Mouse (Mus musculus) bone marrow macrophage, adult 2 months (primary cell): Measurements from ENCODE around the gene Prex1.
"Not testable (repeated sequence)": the region's sequence is repeated elsewhere in the genome, so short reads cannot be mapped to it uniquely, and the experiment has no call there.

Source experiments
- CTCF ChIP-seq: IDR thresholded peaks from 2 replicates; pipeline ENCODE4 v1.5.1; 2012; ENCODE audit warnings: low read depth, mild to moderate bottlenecking, low read length, moderate library complexity
- POLR2A ChIP-seq: IDR thresholded peaks from 2 replicates; pipeline ENCODE4 v1.6.1; 2012; ENCODE audit warnings: mild to moderate bottlenecking, low read depth, low read length, borderline replicate concordance

- not testable (repeated sequence) for TF ChIP-seq POLR2A, CTCF
Measured at GRCm38 (mm10) chr2:166517392-166518174, 196.0 kb downstream of the Prex1 start.
